Mouse (Mus musculus): ENCODE results near the gene Dusp13. TPM values are rescaled to one million over a fixed set of nuclear protein-coding genes. Genes with fewer than 3 reads are reported as not detected.

The Dusp13 gene
- polyA plus RNA-seq, 1 experiment from 2014 or later: not detected

DNA sequence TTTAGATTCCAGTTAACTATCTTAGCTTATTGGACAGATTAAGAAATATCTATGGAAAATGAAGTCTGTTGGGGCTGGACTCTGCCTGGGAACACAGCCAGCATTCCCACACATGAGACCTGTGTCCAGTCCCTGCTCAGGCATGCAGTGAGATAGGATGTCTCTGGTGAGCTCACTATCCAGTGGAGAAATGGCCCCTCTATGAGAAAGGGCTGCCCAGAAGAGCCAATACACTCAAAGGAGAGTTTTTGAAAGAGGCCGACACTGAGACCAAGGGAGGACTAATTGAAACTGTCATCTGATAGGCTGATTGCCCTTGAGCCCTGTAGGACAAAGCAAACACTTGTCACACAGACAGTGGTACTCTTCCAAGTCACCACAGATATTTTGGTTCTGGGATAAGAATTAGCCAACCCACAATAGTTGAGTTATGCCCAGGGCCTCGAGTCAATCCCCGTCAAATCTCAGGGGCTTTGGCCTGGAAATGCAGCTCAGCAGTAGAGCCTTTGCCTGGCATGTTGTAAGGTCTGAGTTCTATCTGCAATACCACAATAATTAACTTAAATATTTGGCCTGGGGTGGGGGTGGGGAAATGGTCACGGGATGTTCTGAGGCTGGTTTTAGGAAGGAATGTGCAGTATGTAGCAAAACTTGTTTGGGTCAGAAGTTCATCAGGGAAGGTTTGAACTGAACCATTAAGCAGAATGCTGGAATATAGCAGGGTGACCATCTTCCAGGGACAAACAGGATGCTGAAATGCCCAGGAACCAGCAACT, 30.4 kb downstream of the Dusp13 start:
- Histone ChIP-seq H3K9ac (no peak overlapping the region), H3K27me3 (ENCODE audit: insufficient read depth, low read length) (no peaks in the 10 kb centered on the region), H3K4me2 (no peak overlapping the region), H3K36me3 (ENCODE audit: insufficient read depth) (no peaks in the 10 kb centered on the region), H3K9me3 (ENCODE audit: low read depth, low read length) (no peaks in the 10 kb centered on the region), H3K4me1 (ENCODE audit: insufficient read depth) (peaks cover 6% of the 10 kb centered on the region; the same call in 1 of the 2 replicates), H3K4me3 (ENCODE audit: low read depth, low read length) (no peak overlapping the region), H3K27ac (ENCODE audit: low read depth) (no peak overlapping the region)
- no peak for TF ChIP-seq CTCF (IDR thresholded peaks at IDR 0.05; ENCODE audit: low read depth)
- WGBS: 65% methylated on average over 4 of the region's 4 CpGs
- DNase-seq (peak; percentile 33), ATAC-seq (ENCODE audit: insufficient read depth) (no peak; the same call in 1 of the 2 replicates)

DNA sequence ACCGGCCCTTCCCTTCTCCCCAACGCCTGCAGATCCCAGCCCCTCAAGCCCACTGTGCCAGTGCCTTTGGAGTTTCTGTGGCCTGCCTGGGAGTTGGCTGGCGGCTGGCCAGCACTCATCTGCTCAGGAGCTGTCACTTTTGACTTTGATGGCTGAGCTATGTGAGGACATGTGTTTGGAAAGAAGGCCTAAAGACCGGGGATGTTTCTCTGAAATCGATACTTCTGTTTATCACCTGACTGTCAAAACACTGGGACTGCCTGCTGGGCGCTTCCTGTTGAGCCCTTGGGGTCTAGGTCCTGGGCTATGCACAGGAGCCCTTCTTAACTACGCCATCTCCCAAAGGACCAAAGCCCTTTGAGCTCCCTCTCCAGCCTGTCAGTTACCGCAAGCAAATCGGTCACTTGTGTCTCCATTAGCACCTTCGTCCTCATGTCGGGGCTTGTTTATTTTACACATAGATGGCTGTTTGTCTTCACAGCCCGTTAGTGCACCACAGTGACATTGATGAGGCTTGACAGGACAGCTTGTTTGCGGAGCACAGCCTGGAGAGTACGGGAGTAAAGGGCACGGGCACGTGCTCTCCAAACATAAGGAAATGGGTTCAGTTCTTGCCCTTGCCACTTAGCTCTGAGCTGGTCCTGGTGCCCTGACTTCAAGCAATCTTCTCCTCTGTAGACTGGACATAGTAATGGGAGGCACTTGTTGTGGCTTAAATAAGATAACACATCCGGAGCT, 31.2 kb downstream of the Dusp13 start:
- DNase-seq (peak; percentile 30), ATAC-seq (ENCODE audit: insufficient read depth) (no peak; the same call in 1 of the 2 replicates)
- Histone ChIP-seq H3K27ac (ENCODE audit: low read depth) (no peak overlapping the region), H3K27me3 (ENCODE audit: insufficient read depth, low read length) (no peaks in the 10 kb centered on the region), H3K9ac (no peak overlapping the region), H3K4me1 (ENCODE audit: insufficient read depth) (peaks cover 6% of the 10 kb centered on the region; the same call in 1 of the 2 replicates), H3K9me3 (ENCODE audit: low read depth, low read length) (no peaks in the 10 kb centered on the region), H3K4me2 (no peak overlapping the region), H3K36me3 (ENCODE audit: insufficient read depth) (no peaks in the 10 kb centered on the region), H3K4me3 (ENCODE audit: low read depth, low read length) (no peak overlapping the region)
- TF ChIP-seq CTCF (IDR thresholded peaks at IDR 0.05; ENCODE audit: low read depth): no peak
- 7% methylated on average over 17 of the region's 17 CpGs for WGBS

DNA sequence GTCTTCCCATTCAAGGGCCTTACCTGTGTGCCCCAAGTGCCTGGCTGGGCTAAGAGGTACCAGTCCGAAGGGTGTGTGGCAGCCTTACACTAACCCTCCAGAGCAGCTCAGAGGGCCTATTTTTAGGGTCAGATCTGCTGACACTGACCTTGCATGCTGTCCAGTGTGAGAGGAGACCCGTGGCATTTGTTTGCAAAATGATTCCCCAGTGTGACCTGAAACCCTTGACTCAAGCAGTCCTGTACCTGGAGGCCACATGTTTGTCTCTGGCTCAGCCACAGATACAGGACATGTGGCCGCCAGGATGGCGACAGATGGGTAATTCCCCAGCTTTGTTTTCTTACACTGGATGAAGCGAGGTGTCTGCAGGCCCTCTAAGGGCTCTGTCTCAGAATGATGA, 36.5 kb downstream of the Dusp13 start, which contains the start of gene Dupd1:
Gene Dupd1, minus strand, starts transcription at position 91 of the 400 bp plus-strand sequence.
- H3K27ac ChIP-seq (ENCODE audit: low read depth): no peak within 1 kb of the TSS
- H3K4me1 ChIP-seq (ENCODE audit: insufficient read depth): peaks cover 4% of the 10 kb centered on the region; the same call in 1 of the 2 replicates
- no peaks in the 10 kb centered on the region for H3K27me3 ChIP-seq (ENCODE audit: insufficient read depth, low read length)
- TF ChIP-seq CTCF (IDR thresholded peaks at IDR 0.05; ENCODE audit: low read depth): no peak
- H3K9ac ChIP-seq: no peak within 1 kb of the TSS
- no peaks in the 10 kb centered on the region for H3K36me3 ChIP-seq (ENCODE audit: insufficient read depth)
- ATAC-seq (ENCODE audit: insufficient read depth) (no peak), DNase-seq (no peak)
- no peaks in the 10 kb centered on the region for H3K9me3 ChIP-seq (ENCODE audit: low read depth, low read length)
- H3K4me2 ChIP-seq: no peak within 1 kb of the TSS
- 63% methylated on average over 5 of the region's 5 CpGs for WGBS
- H3K4me3 ChIP-seq (ENCODE audit: low read depth, low read length): no peak within 1 kb of the TSS

DNA sequence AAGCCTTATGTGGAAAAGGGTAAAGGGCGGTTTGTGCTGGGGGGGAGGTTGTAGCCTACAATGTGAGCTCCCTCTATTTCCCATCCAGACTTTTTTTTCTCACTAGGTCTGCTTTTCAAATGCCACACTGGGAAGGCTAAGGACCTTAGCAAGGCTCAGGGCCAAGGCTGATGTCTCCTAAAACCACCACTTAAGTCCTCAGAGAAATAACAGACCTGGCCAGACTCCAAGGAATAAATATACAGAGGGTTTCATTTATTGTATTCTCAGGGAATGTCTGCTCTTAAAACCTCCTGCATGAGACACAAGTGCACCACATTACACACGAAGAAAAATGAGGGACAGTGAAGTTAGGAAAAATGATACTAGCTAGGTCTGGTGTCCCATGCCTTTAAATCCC, 39.8 kb downstream of the Dusp13 start:
- Histone ChIP-seq H3K9ac (no peak overlapping the region), H3K4me2 (no peak overlapping the region), H3K4me1 (ENCODE audit: insufficient read depth) (peaks cover 13% of the 10 kb centered on the region; the same call in 1 of the 2 replicates), H3K9me3 (ENCODE audit: low read depth, low read length) (no peaks in the 10 kb centered on the region), H3K27ac (ENCODE audit: low read depth) (no peak overlapping the region), H3K4me3 (ENCODE audit: low read depth, low read length) (no peak overlapping the region), H3K36me3 (ENCODE audit: insufficient read depth) (no peaks in the 10 kb centered on the region), H3K27me3 (ENCODE audit: insufficient read depth, low read length) (no peaks in the 10 kb centered on the region)
- TF ChIP-seq CTCF (IDR thresholded peaks at IDR 0.05; ENCODE audit: low read depth): no peak
- DNase-seq (peak; percentile 60), ATAC-seq (ENCODE audit: insufficient read depth) (no peak)
- WGBS: 57% methylated on average over 2 of the region's 2 CpGs

DNA sequence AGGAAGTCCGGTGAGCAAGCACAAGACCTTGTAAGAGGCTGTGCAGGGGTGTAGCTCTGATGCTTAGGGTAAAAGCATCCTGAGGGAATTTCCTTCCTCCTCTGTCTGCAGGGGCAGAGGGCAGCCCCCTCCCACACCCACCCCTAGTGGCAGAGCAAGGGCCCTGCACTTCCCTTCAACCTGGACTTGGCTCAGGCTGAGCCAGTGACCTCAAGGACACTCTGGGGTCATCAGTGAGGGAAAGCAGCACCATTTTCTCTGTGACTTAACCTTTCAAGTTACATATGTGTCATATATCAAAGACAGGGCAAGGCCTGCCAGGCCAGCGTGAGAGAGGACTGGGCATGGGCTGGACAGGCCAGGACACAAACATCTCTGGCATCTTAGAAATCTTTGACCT, 41.4 kb downstream of the Dusp13 start:
- H3K9me3 ChIP-seq (ENCODE audit: low read depth, low read length): no peaks in the 10 kb centered on the region
- H3K27ac ChIP-seq (ENCODE audit: low read depth): no peak overlapping the region
- H3K9ac ChIP-seq: no peak overlapping the region
- H3K27me3 ChIP-seq (ENCODE audit: insufficient read depth, low read length): no peaks in the 10 kb centered on the region
- peak; percentile 48 for TF ChIP-seq CTCF (IDR thresholded peaks at IDR 0.05; ENCODE audit: low read depth)
- DNase-seq (no peak), ATAC-seq (ENCODE audit: insufficient read depth) (no peak)
- 61% methylated on average over 2 of the region's 2 CpGs for WGBS
- H3K4me2 ChIP-seq: no peak overlapping the region
- H3K4me3 ChIP-seq (ENCODE audit: low read depth, low read length): no peak overlapping the region
- H3K36me3 ChIP-seq (ENCODE audit: insufficient read depth): no peaks in the 10 kb centered on the region
- peaks cover 13% of the 10 kb centered on the region; the same call in 1 of the 2 replicates for H3K4me1 ChIP-seq (ENCODE audit: insufficient read depth)

DNA sequence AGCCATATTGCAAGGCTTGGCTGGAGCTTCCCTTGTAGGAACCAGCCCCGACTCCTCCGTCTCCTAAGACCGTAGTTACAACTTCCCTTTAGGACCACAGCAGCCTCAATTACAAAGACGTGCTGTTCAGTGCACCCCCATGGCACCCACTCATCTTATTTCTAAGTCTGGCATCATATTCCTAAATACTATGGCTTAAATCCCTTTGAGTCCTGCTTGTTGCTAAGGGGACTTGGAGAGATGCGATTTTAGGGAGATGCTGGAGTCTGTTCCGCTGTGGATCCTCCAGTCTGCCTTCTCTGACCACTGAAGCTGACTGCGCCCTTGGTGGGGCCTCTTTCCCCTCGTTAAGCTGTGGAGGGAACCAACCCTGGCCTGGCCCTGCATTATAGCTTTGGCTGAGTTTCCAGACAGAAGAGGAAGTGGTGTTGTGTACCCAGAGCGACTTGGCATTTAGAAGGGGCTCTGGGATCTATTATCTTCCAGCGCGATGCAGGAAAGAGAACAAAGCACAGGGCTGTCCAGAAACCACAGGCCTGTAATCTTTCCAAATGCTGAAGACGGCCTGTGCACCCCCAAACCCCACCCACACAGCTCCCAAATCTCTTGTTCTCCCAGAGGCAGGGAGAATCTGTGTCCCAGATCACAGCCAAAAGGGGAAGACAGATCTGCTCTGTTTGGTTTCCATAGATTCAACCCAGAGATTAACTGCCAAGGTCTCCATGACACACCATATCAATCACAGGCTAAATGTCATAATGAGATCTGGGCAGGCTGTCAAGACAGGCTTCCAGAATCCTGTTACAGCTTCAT, 44.0 kb downstream of the Dusp13 start:
- H3K27ac ChIP-seq (ENCODE audit: low read depth): peak overlapping the region; percentile 69
- H3K4me3 ChIP-seq (ENCODE audit: low read depth, low read length): no peak overlapping the region
- peak; percentile 89 for DNase-seq
- ATAC-seq (ENCODE audit: insufficient read depth): peak; percentile 89
- H3K27me3 ChIP-seq (ENCODE audit: insufficient read depth, low read length): no peaks in the 10 kb centered on the region
- no peak for TF ChIP-seq CTCF (IDR thresholded peaks at IDR 0.05; ENCODE audit: low read depth)
- H3K9ac ChIP-seq: no peak overlapping the region
- no peaks in the 10 kb centered on the region for H3K9me3 ChIP-seq (ENCODE audit: low read depth, low read length)
- 45% methylated on average over 12 of the region's 12 CpGs for WGBS
- peaks cover 16% of the 10 kb centered on the region; the same call in 1 of the 2 replicates for H3K4me1 ChIP-seq (ENCODE audit: insufficient read depth)
- no peaks in the 10 kb centered on the region for H3K36me3 ChIP-seq (ENCODE audit: insufficient read depth)
- H3K4me2 ChIP-seq: no peak overlapping the region

Data from lung, embryonic 14.5 days (tissue).